Mouse (Mus musculus) megakaryocyte, embryonic 14.5 days (primary cell): ENCODE results near the gene Fam189b.

Source experiments
- FLI1 ChIP-seq: IDR thresholded peaks from 2 replicates; pipeline ENCODE4 v1.6.1; 2012; ENCODE audit warnings: low read length, inconsistent platforms, mixed read lengths
- GATA1 ChIP-seq: IDR thresholded peaks from 3 replicates; pipeline ENCODE4 v1.6.1; 2012; ENCODE audit warnings: mixed read lengths, low read length, inconsistent platforms, borderline replicate concordance

GRCm38 (mm10) chr3:89161786-89162185 lies 21.2 kb upstream of the Fam189b start:
- TF ChIP-seq GATA1 (no peak), FLI1 (no peak)
